Mouse (Mus musculus) heart, adult 18-20 months (tissue): ENCODE data around the gene Neurl2. TPM values are rescaled to one million over a fixed set of nuclear protein-coding genes. Genes with fewer than 3 reads are reported as not detected.
A peak's percentile ranks its signal among the peaks of the same experiment; 100 is the strongest.
"Not testable (repeated sequence)": the region's sequence is repeated elsewhere in the genome, so short reads cannot be mapped to it uniquely, and the experiment has no call there.

Source experiments
- DNase-seq, 2 experiments: peaks; one replicate each; pipeline ENCODE4 v3.0.0; 2021 to 2022; ENCODE audit warnings: mixed read lengths in 1 of 2
- total RNA-seq, 2 experiments: library from RNA; stranded (reverse); gene quantifications; 2 replicates each; pipeline ENCODE4 v1.2.3; 2021

The Neurl2 gene
- total RNA-seq, 2 experiments from 2014 or later, result 50.5 to 55.8 TPM

- no peak for DNase-seq
Observed at GRCm38 (mm10) chr2:164859155-164859554, 25.9 kb upstream of the Neurl2 start.

- DNase-seq, result peak in 1 of 2 experiments; percentile 36
Observed at GRCm38 (mm10) chr2:164857842-164858553, 24.7 kb upstream of the Neurl2 start.

- peak; percentile 78 to 83 for DNase-seq
Observed at GRCm38 (mm10) chr2:164857101-164857821, 24.0 kb upstream of the Neurl2 start, which contains the start of gene Pltp. Pltp (minus strand) TSS chr2:164857711.

- DNase-seq, result peak in 1 of 2 experiments; percentile 33
Observed at GRCm38 (mm10) chr2:164856309-164857100, 23.2 kb upstream of the Neurl2 start.

GRCm38 (mm10) chr2:164855572-164855971, 22.3 kb upstream of the Neurl2 start:
- DNase-seq, result not testable (repeated sequence)

GRCm38 (mm10) chr2:164850061-164850460, 16.8 kb upstream of the Neurl2 start:
- no peak for DNase-seq

- DNase-seq, result no peak
Observed at GRCm38 (mm10) chr2:164845782-164846181, 12.5 kb upstream of the Neurl2 start.

- DNase-seq, result no peak
Observed at GRCm38 (mm10) chr2:164835164-164835563, 1.9 kb upstream of the Neurl2 start.

GRCm38 (mm10) chr2:164834531-164834930, 1.3 kb upstream of the Neurl2 start:
- peak in 1 of 2 experiments; percentile 42 for DNase-seq

GRCm38 (mm10) chr2:164832748-164833301, 431 bp downstream of the Neurl2 start, which contains the start of gene Ctsa:
Ctsa (plus strand) TSS chr2:164832873.
- peak; percentile 87 to 88 for DNase-seq

- no peak for DNase-seq
Observed at GRCm38 (mm10) chr2:164832032-164832747, 1.1 kb downstream of the Neurl2 start.

GRCm38 (mm10) chr2:164831029-164831428, 2.2 kb downstream of the Neurl2 start:
- DNase-seq, result no peak

- DNase-seq, result no peak
Observed at GRCm38 (mm10) chr2:164829090-164829489, 4.2 kb downstream of the Neurl2 start.

- no peak for DNase-seq
Observed at GRCm38 (mm10) chr2:164828437-164828836, 4.8 kb downstream of the Neurl2 start, which contains the start of gene Spata25. Spata25 (minus strand) TSS chr2:164828537.

GRCm38 (mm10) chr2:164827146-164827850, 6.0 kb downstream of the Neurl2 start:
- DNase-seq, result no peak

- DNase-seq, result no peak
Observed at GRCm38 (mm10) chr2:164825521-164825920, 7.7 kb downstream of the Neurl2 start.

- DNase-seq, result no peak
Observed at GRCm38 (mm10) chr2:164823969-164824368, 9.3 kb downstream of the Neurl2 start.

- peak in 1 of 2 experiments; percentile 29 for DNase-seq
Observed at GRCm38 (mm10) chr2:164823181-164823585, 10.1 kb downstream of the Neurl2 start.

GRCm38 (mm10) chr2:164822636-164823165, 10.6 kb downstream of the Neurl2 start, which contains the start of gene Zswim1:
Zswim1 (plus strand) TSS chr2:164822686.
- DNase-seq, result peak; percentile 100

GRCm38 (mm10) chr2:164821060-164821459, 12.2 kb downstream of the Neurl2 start:
- DNase-seq, result no peak
